Mouse (Mus musculus) gastrocnemius, postnatal 25 days (tissue): Measurements from ENCODE around the gene Ubap1. TPM values are rescaled to one million over a fixed set of nuclear protein-coding genes. Genes with fewer than 3 reads are reported as not detected.

Experiments used
- DNase-seq: peaks from one replicate; pipeline ENCODE4 v3.0.0; 2022
- long read RNA-seq, 2 experiments: library from polyadenylated mRNA; stranded (forward); transcript quantifications; one replicate each; pipeline ENCODE4 v2.0.0; 2021
- total RNA-seq, 2 experiments: library from RNA; stranded (reverse); gene quantifications; 1 replicate in 1 of 2; 2 replicates in 1 of 2; pipeline ENCODE4 v1.2.3; 2021

Gene Ubap1
- 10 to 100 TPM; 30.2 to 33.2 TPM for total RNA-seq
- long read RNA-seq, experiment 1, transcript Ubap1-201 (7 exons, 3,456 nt) = major isoform, 30 of 107 reads
- long read RNA-seq, experiment 1, partial matches to known transcripts = 1 of 107 reads
- long read RNA-seq, experiment 1, other reads (novel, unspliced or antisense) = 76 of 107 reads
- long read RNA-seq, experiment 2, transcript Ubap1-201 (7 exons, 3,456 nt) = major isoform, 45 of 116 reads
- long read RNA-seq, experiment 2, partial matches to known transcripts = 3 of 116 reads
- long read RNA-seq, experiment 2, other reads (novel, unspliced or antisense) = 68 of 116 reads

DNA sequence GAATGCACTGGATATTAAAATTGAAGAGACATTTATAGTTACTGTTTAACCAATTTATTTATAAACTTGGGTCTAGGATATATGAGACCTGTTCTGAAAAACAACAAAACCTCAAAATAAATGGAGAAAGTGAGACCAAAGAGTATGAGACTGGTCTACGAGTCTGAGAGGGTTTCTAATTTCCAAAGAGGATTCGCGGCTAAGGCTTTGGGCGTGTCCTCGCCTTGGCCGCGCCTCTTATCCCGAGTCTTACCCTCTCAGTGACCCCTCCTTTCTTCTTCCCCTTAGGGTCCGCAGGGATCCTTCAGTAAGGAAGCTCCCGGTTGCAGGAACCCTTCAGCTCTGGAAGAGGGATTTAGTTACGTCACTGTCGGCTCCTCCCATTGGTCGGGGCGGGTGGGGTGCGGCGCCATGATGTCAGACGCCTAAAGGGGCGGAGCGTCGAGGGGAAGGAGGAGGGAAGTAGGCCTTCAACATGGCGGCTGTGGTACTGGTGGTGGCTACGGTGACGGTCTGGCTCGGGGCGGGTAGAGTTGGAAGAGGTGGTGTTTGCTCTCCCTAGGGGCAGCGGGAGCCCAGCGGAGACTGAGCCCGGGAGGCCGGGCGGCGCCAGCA lies at the start of gene Ubap1:
TSS of gene Ubap1 (plus strand) at position 413 of the 615 bp plus-strand sequence.
- DNase-seq = peak; percentile 96

DNA sequence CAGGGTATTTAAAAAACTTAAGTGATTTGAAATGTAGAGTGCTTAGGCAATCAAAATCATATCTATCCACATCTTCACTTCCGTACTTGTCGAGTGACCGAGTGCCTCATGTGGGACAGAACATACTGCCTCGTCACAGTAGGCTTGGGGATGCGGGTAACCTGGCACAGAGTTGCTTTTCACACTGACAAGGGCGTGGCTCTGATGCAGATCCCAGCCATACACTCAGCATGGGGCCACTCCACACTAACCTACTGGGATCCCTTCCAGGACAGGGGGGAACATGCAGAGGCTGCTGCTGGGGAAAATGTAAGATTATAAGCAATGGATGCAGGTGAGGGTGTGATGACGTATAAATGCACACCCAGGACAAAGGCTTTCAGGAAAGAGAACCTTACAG lies 45.1 kb upstream of the Ubap1 start:
- no peak for DNase-seq

DNA sequence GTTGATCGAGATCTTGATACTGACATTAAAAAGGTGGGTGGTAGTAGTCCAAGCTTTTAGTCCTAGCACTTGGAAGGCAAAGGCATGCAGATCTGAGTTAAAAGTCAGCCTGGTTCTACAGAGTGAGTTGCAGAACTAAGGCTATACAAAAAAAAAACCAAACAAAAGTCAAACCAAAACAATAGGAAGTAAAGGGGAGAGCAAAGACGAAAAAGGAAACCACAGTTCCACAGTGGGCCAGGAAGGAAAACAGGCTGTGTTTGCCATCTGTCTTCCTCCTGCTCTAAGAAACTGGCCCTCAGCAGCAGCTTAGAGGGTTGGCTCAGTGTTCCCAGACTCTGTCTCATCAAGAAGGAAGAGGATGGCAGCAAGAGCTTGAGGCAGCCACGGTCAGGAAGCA lies 44.5 kb upstream of the Ubap1 start:
- DNase-seq = no peak

GRCm38 (mm10) chr4:41307406-41307805 lies 41.4 kb upstream of the Ubap1 start:
- no peak for DNase-seq

GRCm38 (mm10) chr4:41310567-41311563 lies 37.9 kb upstream of the Ubap1 start:
- no peak for DNase-seq

DNA sequence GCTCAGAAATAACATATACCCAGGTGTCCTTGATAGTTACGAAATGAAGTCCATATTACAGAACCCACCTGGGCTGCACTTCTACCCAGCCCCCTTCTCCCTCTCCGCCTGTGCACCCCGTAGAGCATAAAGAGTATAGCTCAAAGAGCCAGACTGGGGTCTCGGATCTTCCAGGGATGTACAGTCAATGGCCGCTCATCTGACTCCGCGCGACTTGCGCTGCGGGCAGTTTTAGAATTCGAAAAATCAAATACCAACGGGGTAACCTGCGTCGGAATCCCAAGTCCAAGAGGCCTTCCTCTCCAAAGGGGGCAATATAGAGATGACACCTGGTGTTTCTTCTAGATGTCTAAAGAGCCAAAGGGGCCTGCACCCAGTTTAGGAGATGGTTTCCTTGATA lies 35.1 kb upstream of the Ubap1 start:
- DNase-seq = peak; percentile 9

DNA sequence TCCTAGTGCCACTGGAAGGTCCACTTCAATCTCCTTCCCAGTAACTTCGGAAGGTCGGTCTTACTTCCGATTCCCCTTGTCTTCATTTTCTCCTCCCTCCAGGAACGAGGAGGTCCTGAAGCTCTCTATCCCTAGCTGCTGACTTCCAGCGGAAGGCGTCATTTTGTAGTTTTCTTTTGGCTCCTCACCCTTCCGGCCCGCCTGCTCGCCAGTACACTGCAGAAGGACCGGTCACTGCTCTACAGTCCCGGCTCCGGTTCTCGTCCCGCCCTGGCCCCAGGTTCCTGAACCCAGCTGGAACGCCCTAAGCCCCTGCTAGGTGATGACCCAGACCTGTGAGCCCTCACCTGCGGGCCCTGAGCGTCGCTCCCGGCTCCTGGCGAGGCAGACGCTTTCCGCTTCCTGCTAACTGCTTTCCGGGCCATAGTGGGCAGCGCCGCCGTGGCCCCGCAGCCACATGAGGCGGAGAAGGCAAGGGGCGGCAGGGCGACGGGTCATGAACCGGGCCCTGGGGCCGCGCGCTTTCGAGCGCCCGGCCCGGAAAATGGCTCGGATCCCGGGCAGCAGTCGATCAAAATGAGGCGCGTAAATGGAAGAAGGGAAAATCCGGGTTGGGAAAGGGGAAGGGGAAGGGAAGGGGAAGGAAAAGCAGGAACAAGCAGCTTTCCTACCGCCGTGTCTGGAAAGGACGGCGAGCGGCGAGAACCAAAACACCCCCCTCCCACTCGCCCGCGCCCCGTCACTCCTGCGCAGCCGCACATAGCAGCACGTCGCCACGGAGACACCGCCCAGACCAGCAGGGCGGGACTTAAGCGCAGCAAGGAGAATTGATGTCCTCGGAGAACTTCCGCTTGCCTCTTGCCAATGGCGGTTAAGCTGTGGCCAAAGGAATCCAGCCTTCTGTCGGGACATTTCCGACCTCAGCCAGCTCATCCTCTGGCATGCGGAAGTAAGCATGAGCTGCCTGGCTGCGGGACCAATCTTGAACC lies 34.4 kb upstream of the Ubap1 start, which contains the start of gene Dcaf12:
TSS of gene Dcaf12 (minus strand) at position 749 of the 989 bp plus-strand sequence.
- DNase-seq = peak; percentile 95

DNA sequence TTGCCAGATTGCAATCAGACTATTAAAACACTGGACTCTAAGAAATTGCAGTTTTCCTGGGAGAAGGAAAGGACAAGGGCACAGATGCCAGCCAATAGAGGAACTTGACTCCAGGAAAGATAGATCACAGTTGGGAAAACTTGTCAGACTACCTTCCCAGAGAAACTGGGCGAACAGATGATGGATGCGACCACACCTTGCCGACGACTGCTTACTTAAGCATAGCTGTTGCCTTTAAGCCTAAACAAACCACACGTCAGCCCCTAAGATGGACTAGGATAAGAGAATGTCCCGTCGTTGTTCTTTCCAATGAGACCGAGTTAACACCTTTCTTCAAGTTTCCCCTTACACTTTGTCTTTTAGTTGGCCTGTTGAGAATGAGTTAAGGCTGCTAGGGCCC lies 33.6 kb upstream of the Ubap1 start:
- DNase-seq = no peak

DNA sequence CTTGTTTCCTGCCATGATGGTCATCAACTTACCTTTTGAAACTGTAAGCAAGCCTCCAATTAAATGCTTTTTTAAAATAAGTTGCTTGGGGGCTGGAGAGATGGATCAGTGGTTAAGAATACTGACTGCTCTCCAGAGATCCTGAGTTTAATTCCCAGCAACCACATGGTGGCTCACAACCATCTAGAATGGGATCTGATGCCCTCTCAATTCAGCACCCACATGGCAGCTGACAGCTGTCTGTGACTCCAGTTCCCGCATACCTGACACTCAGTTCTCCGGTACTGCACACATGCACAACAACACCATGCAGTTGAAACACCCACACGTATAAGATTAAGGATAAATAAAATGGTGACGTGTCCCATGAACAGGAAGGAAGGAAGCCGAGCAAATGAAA lies 30.5 kb upstream of the Ubap1 start:
- DNase-seq = no peak

DNA sequence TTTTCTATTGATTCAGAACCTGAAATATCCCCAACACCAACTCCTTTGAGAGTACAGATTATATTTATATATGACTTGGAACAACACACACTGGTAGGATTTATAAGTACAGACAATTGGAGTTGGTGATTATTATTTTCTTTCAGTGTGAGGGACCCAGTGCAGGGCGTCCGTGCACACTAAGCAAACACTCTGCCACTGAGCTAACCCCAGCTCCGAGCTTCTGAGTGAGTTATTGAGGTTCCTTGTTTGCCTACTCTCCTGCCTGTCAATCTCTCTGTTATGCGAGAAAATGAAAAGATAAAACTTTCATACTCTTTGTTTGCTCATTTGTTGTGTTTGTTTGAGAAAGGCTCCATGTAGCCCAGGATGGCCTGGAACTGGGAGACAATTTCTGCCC lies 27.8 kb upstream of the Ubap1 start:
- DNase-seq = no peak

DNA sequence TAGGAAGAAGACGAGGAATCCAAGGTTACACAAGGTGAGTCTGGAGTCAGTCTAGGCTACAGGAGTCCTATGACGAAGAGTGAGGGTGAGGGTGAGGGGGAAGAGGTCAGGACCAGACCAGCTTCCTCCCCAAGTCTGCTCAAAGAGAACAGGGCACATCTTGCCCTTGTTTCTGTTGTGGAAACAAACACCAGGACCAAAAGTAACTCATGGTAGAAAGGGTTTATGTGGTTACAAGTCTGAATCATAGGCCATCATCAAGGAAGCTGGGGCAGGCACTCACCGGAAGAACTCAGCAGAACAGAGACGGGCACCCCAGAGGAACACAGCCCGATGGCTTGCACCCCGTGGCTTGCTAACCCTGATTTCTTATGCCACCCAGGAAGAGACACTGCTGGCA lies 21.9 kb upstream of the Ubap1 start:
- no peak for DNase-seq

GRCm38 (mm10) chr4:41329481-41329880 lies 19.3 kb upstream of the Ubap1 start:
- no peak for DNase-seq

GRCm38 (mm10) chr4:41331085-41331484 lies 17.7 kb upstream of the Ubap1 start:
- DNase-seq = no peak

- no peak for DNase-seq
Measured at GRCm38 (mm10) chr4:41331698-41332421, 16.9 kb upstream of the Ubap1 start.

GRCm38 (mm10) chr4:41336546-41336945 lies 12.2 kb upstream of the Ubap1 start:
- DNase-seq = no peak

- no peak for DNase-seq
Measured at GRCm38 (mm10) chr4:41340912-41341550, 7.8 kb upstream of the Ubap1 start.

- DNase-seq = peak; percentile 47
Measured at GRCm38 (mm10) chr4:41346011-41346410, 2.8 kb upstream of the Ubap1 start.

DNA sequence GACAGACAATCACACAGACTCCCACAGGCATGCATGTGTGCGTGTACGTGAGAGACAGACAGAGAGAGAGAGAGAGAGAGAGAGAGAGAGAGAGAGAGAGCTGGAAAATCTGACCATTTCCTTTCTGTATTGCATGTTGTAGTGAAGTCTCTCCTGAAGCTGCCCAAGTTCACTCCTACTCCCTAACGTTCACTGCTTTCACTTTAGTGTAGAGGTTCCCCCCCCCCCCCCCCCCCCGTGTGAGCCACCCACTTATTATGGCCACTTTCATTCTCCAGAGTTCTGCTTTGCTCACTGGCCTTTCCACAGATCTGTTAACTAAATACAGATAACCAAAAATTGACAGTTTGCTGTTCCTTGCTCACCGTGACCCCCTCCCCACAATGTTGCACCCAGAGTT lies 957 bp upstream of the Ubap1 start:
- DNase-seq = no peak

DNA sequence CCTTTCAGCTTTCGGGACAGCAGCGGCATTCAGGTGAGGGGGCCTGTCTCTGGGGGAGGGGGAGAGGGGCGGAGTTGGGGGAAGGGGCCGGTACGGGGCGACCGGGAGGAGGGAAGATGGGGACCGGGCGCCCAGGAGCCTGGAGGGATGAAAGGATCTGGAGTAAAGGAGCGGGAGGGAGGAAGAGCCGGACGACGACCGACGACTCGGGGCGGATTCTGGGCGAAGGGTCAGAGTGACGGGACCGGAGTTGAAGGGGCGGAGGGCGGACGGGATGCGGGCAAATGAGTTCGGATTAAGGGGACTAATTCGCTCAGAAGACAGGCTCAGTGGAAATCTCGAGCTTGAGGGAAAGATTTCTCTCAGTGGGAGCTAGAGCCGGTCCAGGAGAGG lies 399 bp downstream of the Ubap1 start:
- DNase-seq = no peak

DNA sequence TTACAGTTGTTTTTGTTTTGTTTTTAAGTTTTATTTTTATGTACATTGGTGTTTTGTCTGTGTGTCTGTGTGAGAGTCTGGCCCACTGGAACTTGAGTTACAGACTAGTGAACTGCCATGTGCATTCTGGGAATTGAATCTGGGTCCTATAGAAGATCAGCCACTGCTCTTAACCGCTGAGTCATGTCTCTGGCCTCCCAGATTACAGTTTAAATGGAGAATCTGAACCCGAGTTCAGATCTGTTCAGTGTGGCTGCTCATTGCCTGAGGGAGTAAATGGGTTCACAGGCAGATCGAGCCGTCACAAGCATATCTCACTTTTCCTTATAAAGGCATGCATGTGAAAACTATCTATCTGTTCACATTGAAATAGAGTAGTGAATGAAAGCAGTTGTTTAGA lies 4.0 kb downstream of the Ubap1 start:
- DNase-seq = no peak
